Mouse (Mus musculus) neural tube, embryonic 11.5 days (tissue): ENCODE measurements around the gene Gm27029. TPM values are rescaled to one million over a fixed set of nuclear protein-coding genes. Genes with fewer than 3 reads are reported as not detected.

Source experiments
- ATAC-seq: fragments of 200-750 bp; cut with Nextera tagmentation; 2 replicates; pipeline ENCODE4 v1.8.0; 2017; ENCODE audit warnings: moderate number of reproducible peaks, mild to moderate bottlenecking, moderate TSS enrichment, moderate library complexity; ENCODE audit not compliant: insufficient read depth, low FRiP score, low TSS enrichment
- DNase-seq: peaks from one replicate; pipeline ENCODE4 v3.0.0-alpha.2; 2015; ENCODE audit warnings: low spot score
- H3K27ac ChIP-seq: fragments of 300-500 bp; sonication (generic); 2 replicates; pipeline ENCODE4 v1.5.1; 2014; ENCODE audit warnings: low read depth, mild to moderate bottlenecking, low read length
- H3K27me3 ChIP-seq: fragments of 300-500 bp; sonication (generic); 2 replicates; pipeline ENCODE4 v1.6.1; 2014; ENCODE audit warnings: mild to moderate bottlenecking, low read length, mixed read lengths; ENCODE audit not compliant: control insufficient read depth, insufficient read depth
- H3K36me3 ChIP-seq: fragments of 300-500 bp; sonication (generic); 2 replicates; pipeline ENCODE4 v1.6.1; 2014; ENCODE audit warnings: mild to moderate bottlenecking, low read length, moderate library complexity, mixed read lengths; ENCODE audit not compliant: control insufficient read depth, insufficient read depth
- H3K4me1 ChIP-seq: fragments of 300-500 bp; sonication (generic); 2 replicates; pipeline ENCODE4 v1.6.1; 2014; ENCODE audit warnings: low read length, mixed read lengths; ENCODE audit not compliant: control insufficient read depth, insufficient read depth
- H3K4me2 ChIP-seq: fragments of 300-500 bp; sonication (generic); 2 replicates; pipeline ENCODE4 v1.6.1; 2014; ENCODE audit warnings: low read depth, mild to moderate bottlenecking, moderate library complexity
- H3K4me3 ChIP-seq: fragments of 300-500 bp; sonication (generic); 2 replicates; pipeline ENCODE4 v1.5.1; 2014; ENCODE audit warnings: low read depth, low read length
- H3K9ac ChIP-seq: fragments of 300-500 bp; sonication (generic); 2 replicates; pipeline ENCODE4 v1.6.1; 2014; ENCODE audit warnings: mild to moderate bottlenecking, low read length
- H3K9me3 ChIP-seq: fragments of 300-500 bp; sonication (generic); 2 replicates; pipeline ENCODE4 v1.6.1; 2016; ENCODE audit warnings: low read length; ENCODE audit not compliant: control insufficient read depth
- WGBS: fragments of 180-500 bp; shearing (Covaris S2); extraction: QIAGEN DNeasy Blood & Tissue Kit; methylation state at CpG from one replicate; pipeline ENCODE4 v1.1.7; 2014; 5-methylcytosine and 5-hydroxymethylcytosine counted together
- polyA plus RNA-seq: library from polyadenylated mRNA; unstranded; fragments of >200 nt; fragmentation: Nextera tagmentation; extraction: Ambion mirVana; gene quantifications from 2 replicates; pipeline ENCODE4 v1.2.1, GENCODE M21; 2014

Gm27029 gene
- polyA plus RNA-seq, 1 experiment from 2014 or later = 12.5 TPM

GRCm38 (mm10) chr11:101460321-101460720 lies 35.7 kb upstream of the Gm27029 start:
- Histone ChIP-seq H3K27ac (no peak overlapping the region), H3K4me2 (no peak overlapping the region), H3K9me3 (no peaks in the 10 kb centered on the region), H3K4me3 (no peak overlapping the region), H3K27me3 (no peaks in the 10 kb centered on the region), H3K9ac (no peak overlapping the region), H3K36me3 (peaks cover 4% of the 10 kb centered on the region; the same call in 1 of the 2 replicates), H3K4me1 (peaks cover 26% of the 10 kb centered on the region)
- DNase-seq (no peak), ATAC-seq (no peak)
- WGBS = 89% methylated on average over 15 of the region's 15 CpGs

GRCm38 (mm10) chr11:101459716-101460115 lies 35.1 kb upstream of the Gm27029 start:
- Histone ChIP-seq H3K9ac (no peak overlapping the region), H3K4me2 (no peak overlapping the region), H3K27me3 (no peaks in the 10 kb centered on the region), H3K9me3 (no peaks in the 10 kb centered on the region), H3K27ac (no peak overlapping the region), H3K4me3 (no peak overlapping the region), H3K36me3 (peaks cover 4% of the 10 kb centered on the region; the same call in 1 of the 2 replicates), H3K4me1 (peaks cover 26% of the 10 kb centered on the region)
- no peak for DNase-seq
- 42% methylated on average over 4 of the region's 6 CpGs for WGBS
- ATAC-seq = no peak

GRCm38 (mm10) chr11:101458217-101458616 lies 33.6 kb upstream of the Gm27029 start:
- peaks cover 13% of the 10 kb centered on the region for H3K4me1 ChIP-seq
- no peaks in the 10 kb centered on the region for H3K9me3 ChIP-seq
- no peak for DNase-seq
- H3K4me3 ChIP-seq = no peak overlapping the region
- H3K4me2 ChIP-seq = no peak overlapping the region
- no peak overlapping the region for H3K27ac ChIP-seq
- peaks cover 4% of the 10 kb centered on the region; the same call in 1 of the 2 replicates for H3K36me3 ChIP-seq
- H3K27me3 ChIP-seq = no peaks in the 10 kb centered on the region
- H3K9ac ChIP-seq = no peak overlapping the region
- ATAC-seq = no peak
- WGBS = 81% methylated on average over 12 of the region's 12 CpGs

- Histone ChIP-seq H3K27me3 (no peaks in the 10 kb centered on the region), H3K9me3 (no peaks in the 10 kb centered on the region), H3K9ac (no peak overlapping the region), H3K4me3 (no peak overlapping the region), H3K4me1 (peaks cover 8% of the 10 kb centered on the region), H3K36me3 (peaks cover 4% of the 10 kb centered on the region; the same call in 1 of the 2 replicates), H3K27ac (no peak overlapping the region), H3K4me2 (no peak overlapping the region)
- DNase-seq (no peak), ATAC-seq (no peak)
- WGBS = 88% methylated on average over 9 of the region's 9 CpGs
Observed at GRCm38 (mm10) chr11:101457631-101458030, 33.0 kb upstream of the Gm27029 start.

GRCm38 (mm10) chr11:101455627-101456026 lies 31.0 kb upstream of the Gm27029 start:
- no peak overlapping the region for H3K4me3 ChIP-seq
- peaks cover 4% of the 10 kb centered on the region; the same call in 1 of the 2 replicates for H3K36me3 ChIP-seq
- no peak overlapping the region for H3K4me2 ChIP-seq
- no peak overlapping the region for H3K9ac ChIP-seq
- no peaks in the 10 kb centered on the region for H3K9me3 ChIP-seq
- H3K4me1 ChIP-seq = no peaks in the 10 kb centered on the region
- ATAC-seq (no peak), DNase-seq (no peak)
- 89% methylated on average over 7 of the region's 7 CpGs for WGBS
- H3K27ac ChIP-seq = no peak overlapping the region
- no peaks in the 10 kb centered on the region for H3K27me3 ChIP-seq

- ATAC-seq = no peak
Observed at GRCm38 (mm10) chr11:101454702-101455101, 30.1 kb upstream of the Gm27029 start.

GRCm38 (mm10) chr11:101452093-101452774 lies 27.6 kb upstream of the Gm27029 start:
- no peak for DNase-seq
- Histone ChIP-seq H3K4me2 (no peak overlapping the region), H3K9me3 (no peaks in the 10 kb centered on the region), H3K27me3 (no peaks in the 10 kb centered on the region), H3K9ac (no peak overlapping the region), H3K4me1 (no peaks in the 10 kb centered on the region), H3K4me3 (no peak overlapping the region), H3K36me3 (no peaks in the 10 kb centered on the region), H3K27ac (no peak overlapping the region)
- WGBS = 73% methylated on average over 10 of the region's 10 CpGs
- ATAC-seq = no peak

More at GRCm38 (mm10) chr11:101454702-101455101, 30.1 kb upstream of the Gm27029 start:
- Histone ChIP-seq H3K9me3 (no peaks in the 10 kb centered on the region), H3K4me3 (no peak overlapping the region), H3K36me3 (no peaks in the 10 kb centered on the region; the same call in 1 of the 2 replicates), H3K4me1 (no peaks in the 10 kb centered on the region), H3K27me3 (no peaks in the 10 kb centered on the region), H3K27ac (no peak overlapping the region), H3K9ac (no peak overlapping the region), H3K4me2 (no peak overlapping the region)
- DNase-seq = no peak
- WGBS = 70% methylated on average over 6 of the region's 6 CpGs

- H3K36me3 ChIP-seq = no peaks in the 10 kb centered on the region
- 91% methylated on average over 10 of the region's 10 CpGs for WGBS
- no peak overlapping the region for H3K4me2 ChIP-seq
- H3K9me3 ChIP-seq = no peaks in the 10 kb centered on the region
- ATAC-seq = no peak
- no peak overlapping the region for H3K4me3 ChIP-seq
- H3K27ac ChIP-seq = no peak overlapping the region
- no peak for DNase-seq
- no peaks in the 10 kb centered on the region for H3K27me3 ChIP-seq
- no peak overlapping the region for H3K9ac ChIP-seq
- H3K4me1 ChIP-seq = no peaks in the 10 kb centered on the region
Observed at GRCm38 (mm10) chr11:101451536-101451935, 26.9 kb upstream of the Gm27029 start.

GRCm38 (mm10) chr11:101450394-101450793 lies 25.8 kb upstream of the Gm27029 start:
- Histone ChIP-seq H3K4me2 (no peak overlapping the region), H3K9ac (no peak overlapping the region), H3K36me3 (no peaks in the 10 kb centered on the region), H3K9me3 (no peaks in the 10 kb centered on the region), H3K27ac (no peak overlapping the region), H3K27me3 (no peaks in the 10 kb centered on the region), H3K4me3 (no peak overlapping the region), H3K4me1 (no peaks in the 10 kb centered on the region)
- DNase-seq (no peak), ATAC-seq (no peak)
- WGBS = 78% methylated on average over 3 of the region's 3 CpGs
